Mouse (Mus musculus) liver, adult 2 months (tissue): Measurements from ENCODE around the gene Rce1.

Experiments
- CTCF ChIP-seq: fragments of 200-500 bp; IDR thresholded peaks from 2 replicates; pipeline ENCODE4 v1.5.1; 2011; ENCODE audit warnings: low read depth, low read length, control low read depth
- POLR2A ChIP-seq: fragments of 200-500 bp; IDR thresholded peaks from 2 replicates; pipeline ENCODE4 v1.6.1; 2011; ENCODE audit warnings: low read length, control low read depth; ENCODE audit not compliant: insufficient read depth; ENCODE audit errors: extremely low read depth

- TF ChIP-seq POLR2A (0 out of 2 replicates have a peak, but pooled peaks have one; percentile 17), CTCF (no peak)
Measured at GRCm38 (mm10) chr19:4619461-4619860, 6.0 kb downstream of the Rce1 start.
